Mouse (Mus musculus): Measurements from ENCODE around the gene Isca1.

- TF ChIP-seq CTCF (IDR thresholded peaks at IDR 0.05; ENCODE audit: borderline replicate concordance, control insufficient read depth, extremely low read depth, insufficient read depth, low read length, poor library complexity) (no peak), POLR2A (IDR thresholded peaks at IDR 0.05; ENCODE audit: control insufficient read depth, extremely low read depth, insufficient read depth, low read length, poor library complexity) (no peak)
Measured at GRCm38 (mm10) chr13:59811581-59811980, 42.0 kb upstream of the Isca1 start.

Data from thymus, adult 2 months (tissue).